Mouse (Mus musculus) lung, adult 2 months (tissue): ENCODE data around the gene Ssbp1.

Experiments
- CTCF ChIP-seq: fragments of 200-500 bp; IDR thresholded peaks from 2 replicates; pipeline ENCODE4 v1.5.1; 2011; ENCODE audit warnings: mild to moderate bottlenecking, low read length, control low read depth; ENCODE audit not compliant: insufficient read depth
- POLR2A ChIP-seq: fragments of 200-500 bp; IDR thresholded peaks from 2 replicates; pipeline ENCODE4 v1.6.1; 2011; ENCODE audit warnings: low read depth, mild to moderate bottlenecking, control low read depth, low read length, borderline replicate concordance; ENCODE audit errors: extremely low read depth

- TF ChIP-seq CTCF (no peak), POLR2A (no peak)
These were observed 31.4 kb upstream of the Ssbp1 start for GRCm38 (mm10) chr6:40439731-40440130.
